Mouse (Mus musculus) midbrain, embryonic 12.5 days (tissue): ENCODE data around the gene Sccpdh. TPM values are rescaled to one million over a fixed set of nuclear protein-coding genes. Genes with fewer than 3 reads are reported as not detected.

ENCODE experiments used
- polyA plus RNA-seq: library from polyadenylated mRNA; unstranded; fragments of >200 nt; fragmentation: Nextera tagmentation; extraction: Ambion mirVana; gene quantifications from 2 replicates; pipeline ENCODE4 v1.2.1, GENCODE M21; 2016

The Sccpdh gene
- polyA plus RNA-seq, 1 experiment from 2014 or later = 90.1 TPM

Other genes with a start within 250 kb of the Sccpdh start
- gene Smyd3, start 150.2 kb upstream of the Sccpdh start, polyA plus RNA-seq = 12.2 and 14.3 TPM in 2 replicates
- 24.6 and 27.0 TPM in 2 replicates for gene Tfb2m, start 121.9 kb upstream of the Sccpdh start, polyA plus RNA-seq
- 26.9 and 32.3 TPM in 2 replicates for gene Cnst, start 121.8 kb upstream of the Sccpdh start, polyA plus RNA-seq
- not detected in 2 replicates for gene Kif28, start 77.1 kb downstream of the Sccpdh start, polyA plus RNA-seq
- 0.29 TPM in 1 of 2 replicates, not detected in the other for gene Gm10518, start 135.2 kb downstream of the Sccpdh start, polyA plus RNA-seq
- 34.5 and 34.8 TPM in 2 replicates for gene Ahctf1, start 135.5 kb downstream of the Sccpdh start, polyA plus RNA-seq